Mouse (Mus musculus): ENCODE data around the gene Tnfsf11.
A peak's percentile ranks its signal among the peaks of the same experiment; 100 is the strongest.

Gene Tnfsf11

GRCm38 (mm10) chr14:78307286-78308237 lies at the start of gene Tnfsf11:
TSS of gene Tnfsf11 (minus strand) at chr14:78308043.
- no peak for DNase-seq

GRCm38 (mm10) chr14:78356764-78357163 lies 48.9 kb upstream of the Tnfsf11 start:
- no peak for DNase-seq

- DNase-seq: no peak
These were observed 47.5 kb upstream of the Tnfsf11 start for GRCm38 (mm10) chr14:78355381-78355780.

GRCm38 (mm10) chr14:78352865-78353264 lies 45.0 kb upstream of the Tnfsf11 start:
- DNase-seq: no peak

GRCm38 (mm10) chr14:78351544-78351943 lies 43.7 kb upstream of the Tnfsf11 start:
- no peak for DNase-seq

- no peak for DNase-seq
These were observed 39.9 kb upstream of the Tnfsf11 start for GRCm38 (mm10) chr14:78347715-78348114.

- no peak for DNase-seq
These were observed 35.2 kb upstream of the Tnfsf11 start for GRCm38 (mm10) chr14:78343007-78343406.

- no peak for DNase-seq
These were observed 34.3 kb upstream of the Tnfsf11 start for GRCm38 (mm10) chr14:78342146-78342545.

GRCm38 (mm10) chr14:78333341-78333740 lies 25.5 kb upstream of the Tnfsf11 start:
- no peak for DNase-seq

- no peak for DNase-seq
These were observed 23.5 kb upstream of the Tnfsf11 start for GRCm38 (mm10) chr14:78331368-78331767.

- DNase-seq: peak; percentile 4
These were observed 22.9 kb upstream of the Tnfsf11 start for GRCm38 (mm10) chr14:78330576-78331300.

- DNase-seq: peak; percentile 18
These were observed 22.1 kb upstream of the Tnfsf11 start for GRCm38 (mm10) chr14:78329765-78330451.

- no peak for DNase-seq
These were observed 15.5 kb upstream of the Tnfsf11 start for GRCm38 (mm10) chr14:78323356-78323755.

- no peak for DNase-seq
These were observed 15.1 kb upstream of the Tnfsf11 start for GRCm38 (mm10) chr14:78322916-78323315.

- no peak for DNase-seq
These were observed 12.4 kb upstream of the Tnfsf11 start for GRCm38 (mm10) chr14:78320248-78320647.

- DNase-seq: no peak
These were observed 11.7 kb upstream of the Tnfsf11 start for GRCm38 (mm10) chr14:78319580-78319979.

GRCm38 (mm10) chr14:78319000-78319399 lies 11.2 kb upstream of the Tnfsf11 start:
- no peak for DNase-seq

GRCm38 (mm10) chr14:78317623-78318022 lies 9.8 kb upstream of the Tnfsf11 start:
- DNase-seq: no peak

- DNase-seq: no peak
These were observed 6.9 kb downstream of the Tnfsf11 start for GRCm38 (mm10) chr14:78300914-78301313.

- no peak for DNase-seq
These were observed 15.2 kb downstream of the Tnfsf11 start for GRCm38 (mm10) chr14:78292687-78293086.

GRCm38 (mm10) chr14:78289912-78290523 lies 17.8 kb downstream of the Tnfsf11 start:
- no peak for DNase-seq

- DNase-seq: no peak
These were observed 18.9 kb downstream of the Tnfsf11 start for GRCm38 (mm10) chr14:78288903-78289302.

Measured in lung, postnatal 14 days (tissue).